Mouse (Mus musculus): ENCODE measurements at regions not wholly inside any gene's neighbourhood (a gene's known extent, or its start where the extent isn't known, plus 50 kb on each side); places are given as distances from the start of the nearest gene placed in this dataset.

- DNase-seq (ENCODE audit: low read depth): no peak
These were observed 81.4 kb downstream of the Lhx2 start for GRCm38 (mm10) chr2:38420498-38420897.

GRCm38 (mm10) chr2:38422406-38422805, 83.3 kb downstream of the Lhx2 start:
- no peak for DNase-seq (ENCODE audit: low read depth)

GRCm38 (mm10) chr2:38423886-38424277, 84.8 kb downstream of the Lhx2 start:
- DNase-seq (ENCODE audit: low read depth): no peak

- no peak for DNase-seq (ENCODE audit: low read depth)
These were observed 85.3 kb downstream of the Lhx2 start for GRCm38 (mm10) chr2:38424278-38424931.

- no peak for DNase-seq (ENCODE audit: low read depth)
These were observed 85.9 kb downstream of the Lhx2 start for GRCm38 (mm10) chr2:38424976-38425375.

GRCm38 (mm10) chr2:38429752-38430378, 81.6 kb upstream of the Nek6 start:
- peak; percentile 82 for DNase-seq (ENCODE audit: low read depth)

GRCm38 (mm10) chr2:38431546-38431945, 79.9 kb upstream of the Nek6 start:
- no peak for DNase-seq (ENCODE audit: low read depth)

- DNase-seq (ENCODE audit: low read depth): peak; percentile 66
These were observed 77.7 kb upstream of the Nek6 start for GRCm38 (mm10) chr2:38433736-38434135.

- DNase-seq (ENCODE audit: low read depth): no peak
These were observed 74.7 kb upstream of the Nek6 start for GRCm38 (mm10) chr2:38436701-38437100.

GRCm38 (mm10) chr2:38439191-38439590, 72.3 kb upstream of the Nek6 start:
- no peak for DNase-seq (ENCODE audit: low read depth)

- DNase-seq (ENCODE audit: low read depth): no peak
These were observed 71.5 kb upstream of the Nek6 start for GRCm38 (mm10) chr2:38439973-38440372.

GRCm38 (mm10) chr2:38449092-38449491, 62.4 kb upstream of the Nek6 start:
- no peak for DNase-seq (ENCODE audit: low read depth)

GRCm38 (mm10) chr2:38456571-38456970, 54.9 kb upstream of the Nek6 start:
- no peak for DNase-seq (ENCODE audit: low read depth)

GRCm38 (mm10) chr2:38460367-38460766, 51.1 kb upstream of the Nek6 start:
- DNase-seq (ENCODE audit: low read depth): no peak

GRCm38 (mm10) chr2:38460825-38461540, 50.5 kb upstream of the Nek6 start:
- peak; percentile 48 for DNase-seq (ENCODE audit: low read depth)

Data from 416B (cell line).